Comparison of ENCODE assay signal across 31 mouse cellular contexts in the genomic region with DNA sequence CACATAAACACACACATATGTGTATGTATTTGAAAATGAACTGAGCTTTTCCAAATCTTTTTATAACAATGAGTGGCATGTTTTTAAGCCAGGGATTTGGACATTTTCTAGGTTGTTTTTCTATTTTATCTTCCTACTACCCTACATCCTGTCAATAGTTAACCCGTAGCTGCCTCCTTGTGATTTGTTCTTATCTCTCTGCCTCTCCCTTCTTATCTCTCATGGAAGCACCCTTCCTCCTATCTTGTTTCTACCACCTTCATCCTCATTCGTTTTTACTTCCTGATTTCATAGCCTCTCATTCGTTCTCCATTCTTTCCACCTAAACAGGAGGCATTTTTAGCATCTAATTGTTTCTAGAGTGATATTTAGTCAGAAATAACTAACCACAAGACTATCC. TPM values are rescaled to one million over a fixed set of nuclear protein-coding genes. Genes with fewer than 3 reads are reported as not detected.
DNase-seq lines count a peak whose midpoint lies in the region; ATAC-seq and TF ChIP-seq lines count a peak whose summit lies in the region.
"Had no signal": no experiment of that assay in that cellular context is flagged by ENCODE, and none has a peak within 500 bp of the region (broad histone marks: within the 10 kb centered on the region; RNA-seq: fewer than 3 reads in every experiment).

No protein-coding gene starts in this region.

- H3K4me2 ChIP-seq in midbrain, embryonic 11.5 days, result no peak overlapping the region
- H3K4me2 ChIP-seq: embryonic facial prominence, embryonic 13.5 days; embryonic facial prominence, embryonic 15.5 days; forebrain, embryonic 12.5 days had no signal

- H3K4me1 ChIP-seq in G1E (ENCODE audit: insufficient read depth, low read depth, low read length), result peaks cover 20% of the 10 kb centered on the region
- no peaks in the 10 kb centered on the region for H3K4me1 ChIP-seq in midbrain, embryonic 11.5 days (ENCODE audit: control insufficient read depth, insufficient read depth, low read length)
- no peaks in the 10 kb centered on the region for H3K4me1 ChIP-seq in limb, embryonic 10.5 days
- H3K4me1 ChIP-seq: embryonic facial prominence, embryonic 13.5 days; embryonic facial prominence, embryonic 15.5 days; forebrain, embryonic 10.5 days; forebrain, embryonic 12.5 days had no signal

- peak; percentile 99 for ATAC-seq in G1E (ENCODE audit: extremely low read depth, insufficient number of reproducible peaks, low FRiP score, poor library complexity, severe bottlenecking)
- peak; percentile 64 for ATAC-seq in common myeloid progenitor, adult 5-6 weeks (replicated peaks; ENCODE audit: low read depth, poor library complexity, severe bottlenecking)
- peak; percentile 63 for ATAC-seq in megakaryocyte progenitor cell, adult 5-6 weeks (replicated peaks; ENCODE audit: poor library complexity)
- no peak for ATAC-seq in midbrain, embryonic 11.5 days (ENCODE audit: low FRiP score)
- ATAC-seq: activated CD4-positive, CD25-positive, alpha-beta regulatory T cell, adult 4 months; CD4-positive, CD25-positive, alpha-beta regulatory T cell, adult 4 months; forebrain, embryonic 14.5 days; forebrain, embryonic 16.5 days; Patski had no signal

- H3K9me3 ChIP-seq in G1E (replicated peaks), result no peaks in the 10 kb centered on the region
- no peaks in the 10 kb centered on the region for H3K9me3 ChIP-seq in midbrain, embryonic 11.5 days (ENCODE audit: control insufficient read depth, low read length)
- no peaks in the 10 kb centered on the region for H3K9me3 ChIP-seq in limb, embryonic 10.5 days (replicated peaks)
- H3K9me3 ChIP-seq: embryonic facial prominence, embryonic 13.5 days; embryonic facial prominence, embryonic 15.5 days; forebrain, embryonic 10.5 days; forebrain, embryonic 12.5 days had no signal

- H3K27me3 ChIP-seq in G1E (ENCODE audit: insufficient read depth, low read length), result no peaks in the 10 kb centered on the region
- no peaks in the 10 kb centered on the region for H3K27me3 ChIP-seq in midbrain, embryonic 11.5 days (ENCODE audit: control insufficient read depth, insufficient read depth, low read length)
- no peaks in the 10 kb centered on the region for H3K27me3 ChIP-seq in limb, embryonic 10.5 days (ENCODE audit: low read depth, poor library complexity, severe bottlenecking)
- H3K27me3 ChIP-seq: CH12.LX; embryonic facial prominence, embryonic 13.5 days; embryonic facial prominence, embryonic 15.5 days; forebrain, embryonic 12.5 days had no signal

- no peak overlapping the region for H3K4me3 ChIP-seq in G1E (ENCODE audit: low read depth, low read length)
- no peak overlapping the region for H3K4me3 ChIP-seq in midbrain, embryonic 11.5 days (ENCODE audit: low read depth, low read length)
- no peak overlapping the region for H3K4me3 ChIP-seq in limb, embryonic 10.5 days
- H3K4me3 ChIP-seq: embryonic facial prominence, embryonic 13.5 days; embryonic facial prominence, embryonic 15.5 days; erythroblast, embryonic 14.5 days; forebrain, embryonic 10.5 days; forebrain, embryonic 12.5 days had no signal

- 80% methylated on average over 3 of the region's 3 CpGs for WGBS in midbrain, embryonic 11.5 days
- WGBS in limb, embryonic 10.5 days, result 73% methylated on average over 3 of the region's 3 CpGs

- DNase-seq in 416B (ENCODE audit: low read depth) (peak; percentile 1), G1E (ENCODE audit: low spot score) (peak; percentile 7)
- no peak for DNase-seq in midbrain, embryonic 11.5 days (ENCODE audit: low spot score, missing footprints)
- DNase-seq in layer of hippocampus, postnatal 36 days, result no peak
- DNase-seq in layer of hippocampus, adult 11-12 months (ENCODE audit: low spot score), result no peak
- no peak for DNase-seq in limb, embryonic 10.5 days (ENCODE audit: low spot score)
- DNase-seq: adrenal gland, adult 8-10 months; adrenal gland, postnatal 14 days; adrenal gland, postnatal 36 days; B cell, adult 2 months; cerebellum, adult 11-12 months; cerebellum, adult 2 months; cerebellum, adult 9-10 months; cerebellum, postnatal 10 days; cerebellum, postnatal 25 days; embryo, embryonic 11 days had no signal

- no peaks in the 10 kb centered on the region for H3K36me3 ChIP-seq in G1E (replicated peaks)
- H3K36me3 ChIP-seq in midbrain, embryonic 11.5 days (ENCODE audit: control insufficient read depth, insufficient read depth, low read length), result no peaks in the 10 kb centered on the region
- H3K36me3 ChIP-seq in limb, embryonic 10.5 days, result no peaks in the 10 kb centered on the region
- H3K36me3 ChIP-seq: embryonic facial prominence, embryonic 13.5 days; embryonic facial prominence, embryonic 15.5 days; forebrain, embryonic 10.5 days; forebrain, embryonic 12.5 days had no signal

- no peak overlapping the region for H3K27ac ChIP-seq in midbrain, embryonic 11.5 days (ENCODE audit: low read depth, low read length)
- H3K27ac ChIP-seq in limb, embryonic 10.5 days, result no peak overlapping the region
- H3K27ac ChIP-seq: embryonic facial prominence, embryonic 13.5 days; embryonic facial prominence, embryonic 15.5 days; forebrain, embryonic 10.5 days; forebrain, embryonic 12.5 days had no signal

- H3K9ac ChIP-seq in midbrain, embryonic 11.5 days (ENCODE audit: low read length), result no peak overlapping the region
- H3K9ac ChIP-seq: embryonic facial prominence, embryonic 13.5 days; embryonic facial prominence, embryonic 15.5 days; forebrain, embryonic 12.5 days had no signal

- TF ChIP-seq CTCF in G1E (IDR thresholded peaks at IDR 0.05; ENCODE audit: low read depth, low read length), result no peak

RNA-seq across cellular contexts. Expression of gene Olfr2, which starts 1.7 kb away (rescaled TPM):
- total RNA-seq in G1E (2014; fragmentation: Nextera tagmentation) (not detected in 2 replicates), G1E (2017) (0.06 TPM in 1 of 2 replicates, not detected in the other)
- polyA plus RNA-seq in G1E (2012), result not detected in 2 replicates
- 0.87 TPM in 1 of 2 replicates, not detected in the other for total RNA-seq in common myeloid progenitor, adult 5-6 weeks (2017)
- total RNA-seq in megakaryocyte progenitor cell, adult 5-6 weeks (2015), result not detected in 2 replicates
- total RNA-seq in megakaryocyte progenitor cell, adult 5-6 weeks (2017), result not detected in 2 replicates
- not detected in 2 replicates for polyA plus RNA-seq in midbrain, embryonic 11.5 days (2014; fragmentation: Nextera tagmentation; extraction: Ambion mirVana)
- total RNA-seq in layer of hippocampus, postnatal 36 days (2021), result not detected
- polyA plus RNA-seq in limb, embryonic 10.5 days (2016; fragmentation: Nextera tagmentation; extraction: Ambion mirVana), result not detected in 2 replicates
- total RNA-seq: adrenal gland, adult 18-20 months; adrenal gland, adult 8-10 months; adrenal gland, postnatal 14 days; adrenal gland, postnatal 36 days; CH12.LX had no signal
- polyA plus RNA-seq: activated CD4-positive, CD25-positive, alpha-beta regulatory T cell, adult 4 months; cerebellum, adult 2 months; embryonic facial prominence, embryonic 11.5 days; embryonic facial prominence, embryonic 13.5 days; embryonic facial prominence, embryonic 15.5 days; erythroblast, embryonic 14.5 days; forebrain, embryonic 10.5 days; forebrain, embryonic 12.5 days; forebrain, embryonic 14.5 days; forebrain, embryonic 16.5 days; Patski had no signal

RNA-seq across cellular contexts. Expression of gene Olfr713, which starts 26.8 kb away (rescaled TPM):
- total RNA-seq in G1E (2014; fragmentation: Nextera tagmentation), result not detected in 2 replicates
- 0.05 and 0.12 TPM in 2 replicates for total RNA-seq in G1E (2017)
- polyA plus RNA-seq in G1E (2012), result not detected in 2 replicates
- not detected in 2 replicates for total RNA-seq in common myeloid progenitor, adult 5-6 weeks (2017)
- not detected in 2 replicates for total RNA-seq in megakaryocyte progenitor cell, adult 5-6 weeks (2015)
- not detected in 2 replicates for total RNA-seq in megakaryocyte progenitor cell, adult 5-6 weeks (2017)
- not detected in 2 replicates for polyA plus RNA-seq in midbrain, embryonic 11.5 days (2014; fragmentation: Nextera tagmentation; extraction: Ambion mirVana)
- not detected for total RNA-seq in layer of hippocampus, postnatal 36 days (2021)
- polyA plus RNA-seq in limb, embryonic 10.5 days (2016; fragmentation: Nextera tagmentation; extraction: Ambion mirVana), result not detected in 2 replicates
- total RNA-seq: adrenal gland, adult 18-20 months; adrenal gland, adult 8-10 months; adrenal gland, postnatal 14 days; adrenal gland, postnatal 36 days; CH12.LX had no signal
- polyA plus RNA-seq: activated CD4-positive, CD25-positive, alpha-beta regulatory T cell, adult 4 months; CD4-positive, CD25-positive, alpha-beta regulatory T cell, adult 4 months; cerebellum, adult 2 months; embryonic facial prominence, embryonic 11.5 days; embryonic facial prominence, embryonic 13.5 days; erythroblast, embryonic 14.5 days; forebrain, embryonic 10.5 days; forebrain, embryonic 12.5 days; forebrain, embryonic 14.5 days; forebrain, embryonic 16.5 days; Patski had no signal

RNA-seq across cellular contexts. Expression of gene Olfr711, which starts 28.9 kb away (rescaled TPM):
- not detected in 2 replicates for total RNA-seq in G1E (2014; fragmentation: Nextera tagmentation)
- total RNA-seq in G1E (2017), result under 0.01 and 0.11 TPM in 2 replicates
- polyA plus RNA-seq in G1E (2012), result not detected in 2 replicates
- not detected in 2 replicates for total RNA-seq in common myeloid progenitor, adult 5-6 weeks (2017)
- total RNA-seq in megakaryocyte progenitor cell, adult 5-6 weeks (2015), result not detected in 2 replicates
- total RNA-seq in megakaryocyte progenitor cell, adult 5-6 weeks (2017), result not detected in 2 replicates
- not detected in 2 replicates for polyA plus RNA-seq in midbrain, embryonic 11.5 days (2014; fragmentation: Nextera tagmentation; extraction: Ambion mirVana)
- not detected for total RNA-seq in layer of hippocampus, postnatal 36 days (2021)
- polyA plus RNA-seq in limb, embryonic 10.5 days (2016; fragmentation: Nextera tagmentation; extraction: Ambion mirVana), result not detected in 2 replicates
- total RNA-seq: adrenal gland, adult 18-20 months; adrenal gland, adult 8-10 months; adrenal gland, postnatal 14 days; adrenal gland, postnatal 36 days; CH12.LX had no signal
- polyA plus RNA-seq: activated CD4-positive, CD25-positive, alpha-beta regulatory T cell, adult 4 months; cerebellum, adult 2 months; embryonic facial prominence, embryonic 11.5 days; embryonic facial prominence, embryonic 13.5 days; embryonic facial prominence, embryonic 15.5 days; erythroblast, embryonic 14.5 days; forebrain, embryonic 10.5 days; forebrain, embryonic 12.5 days; forebrain, embryonic 14.5 days; forebrain, embryonic 16.5 days; Patski had no signal

RNA-seq across cellular contexts. Expression of gene Olfr6, which starts 40.4 kb away (rescaled TPM):
- total RNA-seq in G1E (2014; fragmentation: Nextera tagmentation), result not detected in 2 replicates
- 0.12 and 0.22 TPM in 2 replicates for total RNA-seq in G1E (2017)
- polyA plus RNA-seq in G1E (2012), result not detected in 2 replicates
- total RNA-seq in common myeloid progenitor, adult 5-6 weeks (2017), result not detected in 2 replicates
- not detected in 2 replicates for total RNA-seq in megakaryocyte progenitor cell, adult 5-6 weeks (2015)
- not detected in 2 replicates for total RNA-seq in megakaryocyte progenitor cell, adult 5-6 weeks (2017)
- not detected in 2 replicates for polyA plus RNA-seq in midbrain, embryonic 11.5 days (2014; fragmentation: Nextera tagmentation; extraction: Ambion mirVana)
- total RNA-seq in layer of hippocampus, postnatal 36 days (2021), result under 1 TPM in 1 of 2 experiments, not detected in 1; 0.05 TPM
- polyA plus RNA-seq in limb, embryonic 10.5 days (2016; fragmentation: Nextera tagmentation; extraction: Ambion mirVana), result not detected in 2 replicates
- total RNA-seq: adrenal gland, adult 18-20 months; adrenal gland, adult 8-10 months; adrenal gland, postnatal 36 days; CH12.LX had no signal
- polyA plus RNA-seq: CD4-positive, CD25-positive, alpha-beta regulatory T cell, adult 4 months; cerebellum, adult 2 months; embryonic facial prominence, embryonic 11.5 days; embryonic facial prominence, embryonic 13.5 days; forebrain, embryonic 10.5 days; forebrain, embryonic 12.5 days; forebrain, embryonic 14.5 days; forebrain, embryonic 16.5 days; Patski had no signal

RNA-seq across cellular contexts. Expression of gene Olfr710, which starts 56.1 kb away (rescaled TPM):
- not detected in 2 replicates for total RNA-seq in G1E (2014; fragmentation: Nextera tagmentation)
- not detected in 2 replicates for total RNA-seq in G1E (2017)
- polyA plus RNA-seq in G1E (2012), result not detected in 2 replicates
- not detected in 2 replicates for total RNA-seq in common myeloid progenitor, adult 5-6 weeks (2017)
- total RNA-seq in megakaryocyte progenitor cell, adult 5-6 weeks (2015), result not detected in 2 replicates
- not detected in 2 replicates for total RNA-seq in megakaryocyte progenitor cell, adult 5-6 weeks (2017)
- polyA plus RNA-seq in midbrain, embryonic 11.5 days (2014; fragmentation: Nextera tagmentation; extraction: Ambion mirVana), result not detected in 2 replicates
- not detected for total RNA-seq in layer of hippocampus, postnatal 36 days (2021)
- not detected in 2 replicates for polyA plus RNA-seq in limb, embryonic 10.5 days (2016; fragmentation: Nextera tagmentation; extraction: Ambion mirVana)
- total RNA-seq: adrenal gland, adult 18-20 months; adrenal gland, adult 8-10 months; adrenal gland, postnatal 14 days; adrenal gland, postnatal 36 days; CH12.LX had no signal
- polyA plus RNA-seq: activated CD4-positive, CD25-positive, alpha-beta regulatory T cell, adult 4 months; CD4-positive, CD25-positive, alpha-beta regulatory T cell, adult 4 months; cerebellum, adult 2 months; embryonic facial prominence, embryonic 11.5 days; embryonic facial prominence, embryonic 13.5 days; embryonic facial prominence, embryonic 15.5 days; erythroblast, embryonic 14.5 days; forebrain, embryonic 10.5 days; forebrain, embryonic 12.5 days; forebrain, embryonic 14.5 days; forebrain, embryonic 16.5 days; Patski had no signal

Comparison
In these comparisons a context has a peak if more than half of its experiments do, and no peak if none do; other contexts are left out.
1. DNase-seq: peak in 416B (single experiment) and G1E (single experiment); none in midbrain, embryonic 11.5 days (single experiment), layer of hippocampus, postnatal 36 days (0 of 2), layer of hippocampus, adult 11-12 months (single experiment) and limb, embryonic 10.5 days (single experiment).